Mouse (Mus musculus): Measurements from ENCODE around the gene 4930447F04Rik. TPM values are rescaled to one million over a fixed set of nuclear protein-coding genes. Genes with fewer than 3 reads are reported as not detected.

Gene 4930447F04Rik
- not detected in 2 replicates for polyA plus RNA-seq (2012; ENCODE audit: low replicate concordance)

DNA sequence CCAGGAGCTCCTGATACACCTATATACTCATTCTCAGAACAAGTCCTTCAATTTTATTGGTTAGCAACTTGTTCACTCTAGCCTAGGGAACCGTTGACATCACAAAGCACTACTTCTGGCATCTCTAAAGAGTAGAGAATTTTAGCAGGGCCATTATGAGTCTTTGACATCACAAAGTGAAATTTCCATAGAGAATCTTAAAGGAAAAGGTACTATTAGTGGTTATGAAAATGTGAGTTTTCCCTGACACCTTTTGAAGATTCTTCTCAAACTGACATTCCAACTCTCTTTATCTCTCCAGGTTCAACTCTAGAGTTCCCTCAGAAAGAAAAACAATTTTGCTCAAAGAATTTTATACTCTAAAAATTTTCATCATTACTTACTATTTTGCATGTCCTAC is at the start of gene 4930447F04Rik:
TSS of gene 4930447F04Rik (minus strand) at position 101 of the 400 bp plus-strand sequence.

Data from leukemia stem cell, adult 10-12 weeks (primary cell).